Mouse (Mus musculus) liver, embryonic 12.5 days (tissue): Measurements from ENCODE around the gene Eif4g1. TPM values are rescaled to one million over a fixed set of nuclear protein-coding genes. Genes with fewer than 3 reads are reported as not detected.
A peak's percentile ranks its signal among the peaks of the same experiment; 100 is the strongest.

Experiments used
- ATAC-seq: fragments of 200-750 bp; cut with Nextera tagmentation; 2 replicates; pipeline ENCODE4 v1.8.0; 2017; ENCODE audit warnings: moderate number of reproducible peaks, mild to moderate bottlenecking, moderate library complexity
- H3K27ac ChIP-seq: fragments of 300-500 bp; sonication (generic); 2 replicates; pipeline ENCODE4 v1.5.1; 2016; ENCODE audit warnings: mild to moderate bottlenecking
- H3K27me3 ChIP-seq: fragments of 300-500 bp; sonication (generic); replicated peaks from 2 replicates; pipeline ENCODE4 v1.6.1; 2016; ENCODE audit warnings: mild to moderate bottlenecking, moderate library complexity
- H3K36me3 ChIP-seq: fragments of 300-500 bp; sonication (generic); 2 replicates; pipeline ENCODE4 v1.6.1; 2016; ENCODE audit warnings: mild to moderate bottlenecking, moderate library complexity
- H3K4me1 ChIP-seq: fragments of 300-500 bp; sonication (generic); 2 replicates; pipeline ENCODE4 v1.6.1; 2016
- H3K4me2 ChIP-seq: fragments of 300-500 bp; sonication (generic); 2 replicates; pipeline ENCODE4 v1.6.1; 2016; ENCODE audit warnings: mild to moderate bottlenecking, moderate library complexity
- H3K4me3 ChIP-seq: fragments of 300-500 bp; sonication (generic); 2 replicates; pipeline ENCODE4 v1.5.1; 2016; ENCODE audit warnings: mild to moderate bottlenecking, moderate library complexity
- H3K9ac ChIP-seq: fragments of 300-500 bp; sonication (generic); 2 replicates; pipeline ENCODE4 v1.6.1; 2016; ENCODE audit warnings: mild to moderate bottlenecking, moderate library complexity
- H3K9me3 ChIP-seq: fragments of 300-500 bp; sonication (generic); replicated peaks from 2 replicates; pipeline ENCODE4 v1.6.1; 2016; ENCODE audit warnings: mild to moderate bottlenecking, moderate library complexity
- WGBS: fragments of 180-500 bp; shearing (Covaris S2); methylation state at CpG from one replicate; pipeline ENCODE4 v1.1.7; 2016; ENCODE audit not compliant: insufficient replicate concordance; 5-methylcytosine and 5-hydroxymethylcytosine counted together
- polyA plus RNA-seq: library from polyadenylated mRNA; unstranded; fragments of >200 nt; fragmentation: Nextera tagmentation; extraction: Ambion mirVana; gene quantifications from 2 replicates; pipeline ENCODE4 v1.2.1, GENCODE M21; 2016

Gene Eif4g1
- polyA plus RNA-seq, 1 experiment from 2014 or later: 180 TPM

- Histone ChIP-seq H3K9ac (no peak overlapping the region), H3K9me3 (no peaks in the 10 kb centered on the region), H3K4me1 (no peaks in the 10 kb centered on the region), H3K36me3 (no peaks in the 10 kb centered on the region), H3K4me2 (no peak overlapping the region), H3K27me3 (peaks cover 26% of the 10 kb centered on the region), H3K27ac (no peak overlapping the region), H3K4me3 (no peak overlapping the region)
- WGBS: 73% methylated on average over 8 of the region's 8 CpGs
- no peak for ATAC-seq
Observed at GRCm38 (mm10) chr16:20638367-20638766, 29.7 kb upstream of the Eif4g1 start.

GRCm38 (mm10) chr16:20642161-20642560 lies 26.0 kb upstream of the Eif4g1 start:
- no peak overlapping the region for H3K27ac ChIP-seq
- H3K4me3 ChIP-seq: no peak overlapping the region
- H3K4me1 ChIP-seq: no peaks in the 10 kb centered on the region
- 3% methylated on average over 8 of the region's 8 CpGs for WGBS
- no peaks in the 10 kb centered on the region for H3K36me3 ChIP-seq
- peaks cover 45% of the 10 kb centered on the region for H3K27me3 ChIP-seq
- ATAC-seq: no peak
- H3K9me3 ChIP-seq: no peaks in the 10 kb centered on the region
- H3K9ac ChIP-seq: no peak overlapping the region
- no peak overlapping the region for H3K4me2 ChIP-seq

GRCm38 (mm10) chr16:20643911-20644310 lies 24.2 kb upstream of the Eif4g1 start:
- Histone ChIP-seq H3K4me1 (no peaks in the 10 kb centered on the region), H3K9me3 (no peaks in the 10 kb centered on the region), H3K27ac (no peak overlapping the region), H3K9ac (no peak overlapping the region), H3K36me3 (no peaks in the 10 kb centered on the region), H3K4me3 (no peak overlapping the region), H3K4me2 (no peak overlapping the region), H3K27me3 (peaks cover 41% of the 10 kb centered on the region)
- ATAC-seq: no peak
- 67% methylated on average over 7 of the region's 7 CpGs for WGBS

GRCm38 (mm10) chr16:20651076-20651946 lies 16.8 kb upstream of the Eif4g1 start, which contains the start of gene Psmd2:
Psmd2 (plus strand) TSS chr16:20651652.
- peak; percentile 95 for ATAC-seq
- peak within 1 kb of the TSS; percentile 81 for H3K4me2 ChIP-seq
- 0 out of 2 replicates have a peak, but pooled peaks cover 11% of the 10 kb centered on the region for H3K27me3 ChIP-seq
- peaks cover 18% of the 10 kb centered on the region for H3K4me1 ChIP-seq
- H3K9me3 ChIP-seq: no peaks in the 10 kb centered on the region
- peak within 1 kb of the TSS; percentile 81 for H3K9ac ChIP-seq
- H3K4me3 ChIP-seq: peak within 1 kb of the TSS; percentile 81
- 1% methylated on average over 46 of the region's 46 CpGs for WGBS
- peak within 1 kb of the TSS; percentile 52 for H3K27ac ChIP-seq
- H3K36me3 ChIP-seq: peaks cover 34% of the 10 kb centered on the region

GRCm38 (mm10) chr16:20651947-20652310 lies 16.2 kb upstream of the Eif4g1 start:
- WGBS: 8% methylated on average over 12 of the region's 12 CpGs
- H3K27ac ChIP-seq: peak overlapping the region; percentile 52

GRCm38 (mm10) chr16:20653315-20653714 lies 14.8 kb upstream of the Eif4g1 start:
- 47% methylated on average over 2 of the region's 2 CpGs for WGBS
- H3K4me2 ChIP-seq: peak overlapping the region; percentile 81

More at GRCm38 (mm10) chr16:20651947-20652310, 16.2 kb upstream of the Eif4g1 start:
- peak; percentile 51; the same call in 1 of the 2 replicates for ATAC-seq
- peak overlapping the region; percentile 81 for H3K4me3 ChIP-seq
- no peaks in the 10 kb centered on the region for H3K9me3 ChIP-seq
- peaks cover 41% of the 10 kb centered on the region for H3K36me3 ChIP-seq
- peak overlapping the region; percentile 81 for H3K4me2 ChIP-seq
- H3K4me1 ChIP-seq: peaks cover 18% of the 10 kb centered on the region
- H3K9ac ChIP-seq: peak overlapping the region; percentile 81
- 0 out of 2 replicates have a peak, but pooled peaks cover 5% of the 10 kb centered on the region for H3K27me3 ChIP-seq

GRCm38 (mm10) chr16:20657661-20658060 lies 10.5 kb upstream of the Eif4g1 start:
- H3K9ac ChIP-seq: no peak overlapping the region
- H3K36me3 ChIP-seq: peaks cover 97% of the 10 kb centered on the region
- peaks cover 7% of the 10 kb centered on the region for H3K4me1 ChIP-seq
- H3K4me2 ChIP-seq: no peak overlapping the region
- H3K27ac ChIP-seq: no peak overlapping the region
- no peak overlapping the region for H3K4me3 ChIP-seq
- no peaks in the 10 kb centered on the region for H3K27me3 ChIP-seq
- ATAC-seq: no peak
- H3K9me3 ChIP-seq: no peaks in the 10 kb centered on the region
- 82% methylated on average over 4 of the region's 4 CpGs for WGBS

More at GRCm38 (mm10) chr16:20653315-20653714, 14.8 kb upstream of the Eif4g1 start:
- H3K27ac ChIP-seq: no peak overlapping the region
- ATAC-seq: no peak
- no peaks in the 10 kb centered on the region for H3K27me3 ChIP-seq
- peaks cover 55% of the 10 kb centered on the region for H3K36me3 ChIP-seq
- no peaks in the 10 kb centered on the region for H3K9me3 ChIP-seq
- H3K9ac ChIP-seq: no peak overlapping the region
- peak overlapping the region; percentile 81 for H3K4me3 ChIP-seq
- H3K4me1 ChIP-seq: peaks cover 18% of the 10 kb centered on the region

- Histone ChIP-seq H3K4me3 (no peak overlapping the region), H3K9me3 (no peaks in the 10 kb centered on the region), H3K9ac (no peak overlapping the region), H3K36me3 (peaks cover 13% of the 10 kb centered on the region), H3K4me1 (peaks cover 29% of the 10 kb centered on the region), H3K27me3 (no peaks in the 10 kb centered on the region), H3K4me2 (no peak overlapping the region), H3K27ac (no peak overlapping the region)
- no peak for ATAC-seq
- WGBS: 82% methylated on average over 3 of the region's 3 CpGs
Observed at GRCm38 (mm10) chr16:20670291-20670690, 2.2 kb downstream of the Eif4g1 start.

- Histone ChIP-seq H3K9me3 (no peaks in the 10 kb centered on the region), H3K36me3 (peaks cover 29% of the 10 kb centered on the region), H3K4me3 (peak overlapping the region; percentile 99), H3K9ac (peak overlapping the region; percentile 52; the same call in 1 of the 2 replicates), H3K4me1 (peaks cover 39% of the 10 kb centered on the region), H3K4me2 (peak overlapping the region; percentile 89), H3K27me3 (no peaks in the 10 kb centered on the region), H3K27ac (peak overlapping the region; percentile 93)
- ATAC-seq: no peak
- WGBS: 17% methylated on average over 6 of the region's 6 CpGs
Observed at GRCm38 (mm10) chr16:20671886-20672285, 3.8 kb downstream of the Eif4g1 start.

- Histone ChIP-seq H3K4me1 (peaks cover 45% of the 10 kb centered on the region), H3K27me3 (no peaks in the 10 kb centered on the region), H3K4me2 (peak overlapping the region; percentile 89), H3K9ac (peak overlapping the region; percentile 99), H3K9me3 (no peaks in the 10 kb centered on the region), H3K36me3 (peaks cover 35% of the 10 kb centered on the region), H3K4me3 (peak overlapping the region; percentile 99), H3K27ac (peak overlapping the region; percentile 93)
- peak; percentile 84 for ATAC-seq
- WGBS: under 1% methylated on average over 38 of the region's 38 CpGs
Observed at GRCm38 (mm10) chr16:20672500-20672902, 4.4 kb downstream of the Eif4g1 start.

- ATAC-seq: peak; percentile 69
- H3K36me3 ChIP-seq: peaks cover 42% of the 10 kb centered on the region
- H3K9me3 ChIP-seq: no peaks in the 10 kb centered on the region
- peak overlapping the region; percentile 99 for H3K9ac ChIP-seq
- H3K27me3 ChIP-seq: no peaks in the 10 kb centered on the region
- under 1% methylated on average over 65 of the region's 78 CpGs for WGBS
- peak overlapping the region; percentile 89 for H3K4me2 ChIP-seq
- peak overlapping the region; percentile 99 for H3K4me3 ChIP-seq
- peaks cover 51% of the 10 kb centered on the region for H3K4me1 ChIP-seq
- H3K27ac ChIP-seq: peak overlapping the region; percentile 93
Observed at GRCm38 (mm10) chr16:20672965-20673705, 5.0 kb downstream of the Eif4g1 start.
